Mouse (Mus musculus): ENCODE results near the gene Ushbp1. TPM values are rescaled to one million over a fixed set of nuclear protein-coding genes. Genes with fewer than 3 reads are reported as not detected.
A peak's percentile ranks its signal among the peaks of the same experiment; 100 is the strongest.

Ushbp1 gene
- polyA plus RNA-seq, 1 experiment from 2014 or later: 3.3 TPM

- DNase-seq (ENCODE audit: low spot score, missing footprints) (no peak), ATAC-seq (ENCODE audit: low FRiP score) (no peak)
- H3K27ac ChIP-seq (ENCODE audit: low read depth, low read length): no peak overlapping the region
- no peaks in the 10 kb centered on the region for H3K27me3 ChIP-seq (ENCODE audit: control insufficient read depth, insufficient read depth, low read length)
- H3K4me2 ChIP-seq: peak overlapping the region; percentile 83
- H3K9me3 ChIP-seq (ENCODE audit: control insufficient read depth, low read length): no peaks in the 10 kb centered on the region
- H3K4me1 ChIP-seq (ENCODE audit: control insufficient read depth, insufficient read depth, low read length): peaks cover 9% of the 10 kb centered on the region
- H3K4me3 ChIP-seq (ENCODE audit: low read depth, low read length): peak overlapping the region; percentile 82; the same call in 1 of the 2 replicates
- WGBS: 86% methylated on average over 12 of the region's 12 CpGs
- no peak overlapping the region for H3K9ac ChIP-seq (ENCODE audit: low read length)
- no peaks in the 10 kb centered on the region for H3K36me3 ChIP-seq (ENCODE audit: control insufficient read depth, insufficient read depth, low read length)
Observed at GRCm38 (mm10) chr8:71397701-71398100, 2.1 kb upstream of the Ushbp1 start.

- peak within 1 kb of the TSS; percentile 83 for H3K4me2 ChIP-seq
- no peaks in the 10 kb centered on the region for H3K36me3 ChIP-seq (ENCODE audit: control insufficient read depth, insufficient read depth, low read length)
- peaks cover 9% of the 10 kb centered on the region for H3K4me1 ChIP-seq (ENCODE audit: control insufficient read depth, insufficient read depth, low read length)
- H3K27ac ChIP-seq (ENCODE audit: low read depth, low read length): peak within 1 kb of the TSS; percentile 20; the same call in 1 of the 2 replicates
- peak within 1 kb of the TSS; percentile 82 for H3K4me3 ChIP-seq (ENCODE audit: low read depth, low read length)
- DNase-seq (ENCODE audit: low spot score, missing footprints) (peak; percentile 97), ATAC-seq (ENCODE audit: low FRiP score) (peak; percentile 97)
- H3K9me3 ChIP-seq (ENCODE audit: control insufficient read depth, low read length): no peaks in the 10 kb centered on the region
- peak within 1 kb of the TSS; percentile 79 for H3K9ac ChIP-seq (ENCODE audit: low read length)
- 1% methylated on average over 34 of the region's 34 CpGs for WGBS
- H3K27me3 ChIP-seq (ENCODE audit: control insufficient read depth, insufficient read depth, low read length): no peaks in the 10 kb centered on the region
Observed at GRCm38 (mm10) chr8:71396639-71397305, 1.2 kb upstream of the Ushbp1 start, which contains the start of gene Babam1. TSS of gene Babam1 (plus strand) at chr8:71396861.

- H3K27ac ChIP-seq (ENCODE audit: low read depth, low read length): no peak overlapping the region
- H3K27me3 ChIP-seq (ENCODE audit: control insufficient read depth, insufficient read depth, low read length): no peaks in the 10 kb centered on the region
- ATAC-seq (ENCODE audit: low FRiP score): no peak
- H3K36me3 ChIP-seq (ENCODE audit: control insufficient read depth, insufficient read depth, low read length): no peaks in the 10 kb centered on the region
- peaks cover 9% of the 10 kb centered on the region for H3K4me1 ChIP-seq (ENCODE audit: control insufficient read depth, insufficient read depth, low read length)
- no peaks in the 10 kb centered on the region for H3K9me3 ChIP-seq (ENCODE audit: control insufficient read depth, low read length)
- H3K9ac ChIP-seq (ENCODE audit: low read length): no peak overlapping the region
- H3K4me3 ChIP-seq (ENCODE audit: low read depth, low read length): no peak overlapping the region
- no peak for DNase-seq (ENCODE audit: low spot score, missing footprints)
- 86% methylated on average over 10 of the region's 10 CpGs for WGBS
- H3K4me2 ChIP-seq: no peak overlapping the region
Observed at GRCm38 (mm10) chr8:71395071-71395470, 531 bp downstream of the Ushbp1 start.

- H3K4me1 ChIP-seq (ENCODE audit: control insufficient read depth, insufficient read depth, low read length): peaks cover 9% of the 10 kb centered on the region
- H3K9me3 ChIP-seq (ENCODE audit: control insufficient read depth, low read length): no peaks in the 10 kb centered on the region
- no peaks in the 10 kb centered on the region for H3K36me3 ChIP-seq (ENCODE audit: control insufficient read depth, insufficient read depth, low read length)
- 79% methylated on average over 7 of the region's 7 CpGs for WGBS
- H3K4me2 ChIP-seq: no peak overlapping the region
- no peak overlapping the region for H3K27ac ChIP-seq (ENCODE audit: low read depth, low read length)
- H3K4me3 ChIP-seq (ENCODE audit: low read depth, low read length): no peak overlapping the region
- H3K27me3 ChIP-seq (ENCODE audit: control insufficient read depth, insufficient read depth, low read length): no peaks in the 10 kb centered on the region
- no peak overlapping the region for H3K9ac ChIP-seq (ENCODE audit: low read length)
- DNase-seq (ENCODE audit: low spot score, missing footprints) (no peak), ATAC-seq (ENCODE audit: low FRiP score) (no peak)
Observed at GRCm38 (mm10) chr8:71394481-71394880, 1.1 kb downstream of the Ushbp1 start.

- Histone ChIP-seq H3K36me3 (ENCODE audit: control insufficient read depth, insufficient read depth, low read length) (no peaks in the 10 kb centered on the region), H3K9ac (ENCODE audit: low read length) (no peak overlapping the region), H3K9me3 (ENCODE audit: control insufficient read depth, low read length) (no peaks in the 10 kb centered on the region), H3K27me3 (ENCODE audit: control insufficient read depth, insufficient read depth, low read length) (no peaks in the 10 kb centered on the region), H3K27ac (ENCODE audit: low read depth, low read length) (no peak overlapping the region), H3K4me2 (no peak overlapping the region), H3K4me3 (ENCODE audit: low read depth, low read length) (no peak overlapping the region), H3K4me1 (ENCODE audit: control insufficient read depth, insufficient read depth, low read length) (peaks cover 9% of the 10 kb centered on the region)
- ATAC-seq (ENCODE audit: low FRiP score) (no peak), DNase-seq (ENCODE audit: low spot score, missing footprints) (no peak)
- 4% methylated on average over 3 of the region's 3 CpGs for WGBS
Observed at GRCm38 (mm10) chr8:71392871-71393270, 2.7 kb downstream of the Ushbp1 start.

- Histone ChIP-seq H3K9ac (ENCODE audit: low read length) (no peak overlapping the region), H3K27me3 (ENCODE audit: control insufficient read depth, insufficient read depth, low read length) (no peaks in the 10 kb centered on the region), H3K27ac (ENCODE audit: low read depth, low read length) (no peak overlapping the region), H3K4me3 (ENCODE audit: low read depth, low read length) (no peak overlapping the region), H3K4me2 (no peak overlapping the region), H3K9me3 (ENCODE audit: control insufficient read depth, low read length) (no peaks in the 10 kb centered on the region), H3K36me3 (ENCODE audit: control insufficient read depth, insufficient read depth, low read length) (no peaks in the 10 kb centered on the region), H3K4me1 (ENCODE audit: control insufficient read depth, insufficient read depth, low read length) (peaks cover 6% of the 10 kb centered on the region)
- WGBS: 66% methylated on average over 5 of the region's 5 CpGs
- no peak for ATAC-seq (ENCODE audit: low FRiP score)
- DNase-seq (ENCODE audit: low spot score, missing footprints): no peak
Observed at GRCm38 (mm10) chr8:71392391-71392790, 3.2 kb downstream of the Ushbp1 start.

- Histone ChIP-seq H3K36me3 (ENCODE audit: control insufficient read depth, insufficient read depth, low read length) (no peaks in the 10 kb centered on the region), H3K27me3 (ENCODE audit: control insufficient read depth, insufficient read depth, low read length) (no peaks in the 10 kb centered on the region), H3K9ac (ENCODE audit: low read length) (no peak overlapping the region), H3K4me2 (no peak overlapping the region), H3K9me3 (ENCODE audit: control insufficient read depth, low read length) (no peaks in the 10 kb centered on the region), H3K27ac (ENCODE audit: low read depth, low read length) (no peak overlapping the region), H3K4me1 (ENCODE audit: control insufficient read depth, insufficient read depth, low read length) (0 out of 2 replicates have a peak, but pooled peaks cover 3% of the 10 kb centered on the region), H3K4me3 (ENCODE audit: low read depth, low read length) (no peak overlapping the region)
- DNase-seq (ENCODE audit: low spot score, missing footprints) (no peak), ATAC-seq (ENCODE audit: low FRiP score) (no peak)
- WGBS: 85% methylated on average over 2 of the region's 2 CpGs
Observed at GRCm38 (mm10) chr8:71391696-71392095, 3.9 kb downstream of the Ushbp1 start.

GRCm38 (mm10) chr8:71388267-71388666 lies 7.3 kb downstream of the Ushbp1 start:
- Histone ChIP-seq H3K9ac (ENCODE audit: low read length) (no peak overlapping the region), H3K4me2 (no peak overlapping the region), H3K27ac (ENCODE audit: low read depth, low read length) (no peak overlapping the region), H3K27me3 (ENCODE audit: control insufficient read depth, insufficient read depth, low read length) (no peaks in the 10 kb centered on the region), H3K4me3 (ENCODE audit: low read depth, low read length) (no peak overlapping the region), H3K9me3 (ENCODE audit: control insufficient read depth, low read length) (no peaks in the 10 kb centered on the region), H3K4me1 (ENCODE audit: control insufficient read depth, insufficient read depth, low read length) (peaks cover 6% of the 10 kb centered on the region), H3K36me3 (ENCODE audit: control insufficient read depth, insufficient read depth, low read length) (no peaks in the 10 kb centered on the region)
- 95% methylated on average over 1 of the region's 1 CpGs for WGBS
- no peak for DNase-seq (ENCODE audit: low spot score, missing footprints)
- ATAC-seq (ENCODE audit: low FRiP score): no peak

- Histone ChIP-seq H3K36me3 (ENCODE audit: control insufficient read depth, insufficient read depth, low read length) (no peaks in the 10 kb centered on the region), H3K4me2 (no peak overlapping the region), H3K9ac (ENCODE audit: low read length) (no peak overlapping the region), H3K27ac (ENCODE audit: low read depth, low read length) (no peak overlapping the region), H3K4me3 (ENCODE audit: low read depth, low read length) (no peak overlapping the region), H3K9me3 (ENCODE audit: control insufficient read depth, low read length) (no peaks in the 10 kb centered on the region), H3K4me1 (ENCODE audit: control insufficient read depth, insufficient read depth, low read length) (peaks cover 13% of the 10 kb centered on the region), H3K27me3 (ENCODE audit: control insufficient read depth, insufficient read depth, low read length) (no peaks in the 10 kb centered on the region)
- WGBS: 77% methylated on average over 12 of the region's 12 CpGs
- no peak for ATAC-seq (ENCODE audit: low FRiP score)
- DNase-seq (ENCODE audit: low spot score, missing footprints): no peak
Observed at GRCm38 (mm10) chr8:71385212-71385835, 10.3 kb downstream of the Ushbp1 start.

Data from midbrain, embryonic 11.5 days (tissue).